Mouse (Mus musculus) frontal cortex, postnatal 36 days (tissue): ENCODE measurements at regions not wholly inside any gene's neighbourhood (a gene's known extent, or its start where the extent isn't known, plus 50 kb on each side); places are given as distances from the start of the nearest gene placed in this dataset.
"Not testable (repeated sequence)": the region's sequence is repeated elsewhere in the genome, so short reads cannot be mapped to it uniquely, and the experiment has no call there.

Source experiments
- DNase-seq, 2 experiments: peaks; one replicate each; pipeline ENCODE4 v3.0.0; 2022; ENCODE audit warnings: low spot score in 2 of 2

DNA sequence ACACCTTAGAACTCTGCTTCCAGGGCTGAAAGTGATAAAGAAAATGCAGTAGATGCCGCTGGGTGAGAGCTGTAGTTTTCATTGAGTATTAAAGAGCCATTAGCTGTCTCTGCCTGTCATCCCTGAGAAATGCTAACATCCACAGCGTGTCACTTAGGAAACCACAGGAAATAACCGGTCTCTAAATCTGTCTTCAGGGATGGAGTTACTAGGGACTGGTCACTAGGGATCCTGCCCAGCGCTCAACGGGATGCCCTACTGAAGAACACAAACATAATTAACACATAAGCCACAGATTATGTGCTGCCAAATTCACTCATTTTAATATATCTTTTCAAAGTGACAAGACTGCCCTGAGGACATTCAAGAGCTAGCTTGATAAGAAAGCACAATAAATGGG, 329.3 kb upstream of the Cdh4 start:
- DNase-seq = no peak

DNA sequence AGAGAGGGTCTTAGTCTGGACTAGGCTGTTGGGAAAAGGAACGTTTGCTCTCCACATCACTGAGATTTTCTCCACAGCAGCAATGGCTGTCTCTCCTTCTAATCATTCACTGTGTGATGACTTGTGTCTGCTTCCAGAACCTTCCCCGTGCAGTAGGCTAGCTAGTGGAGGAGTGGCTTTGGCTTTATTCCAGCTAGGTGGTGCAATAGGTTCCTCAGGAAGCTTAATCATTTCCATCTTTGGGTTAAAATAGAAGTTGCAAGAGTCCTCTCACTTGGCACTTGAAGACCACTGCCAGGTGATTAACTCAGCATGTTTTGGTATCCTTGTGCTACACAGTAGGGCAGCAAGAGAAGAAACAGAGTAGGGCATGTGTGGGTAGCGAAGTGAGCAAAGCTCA, 314.2 kb upstream of the Cdh4 start:
- DNase-seq = no peak

DNA sequence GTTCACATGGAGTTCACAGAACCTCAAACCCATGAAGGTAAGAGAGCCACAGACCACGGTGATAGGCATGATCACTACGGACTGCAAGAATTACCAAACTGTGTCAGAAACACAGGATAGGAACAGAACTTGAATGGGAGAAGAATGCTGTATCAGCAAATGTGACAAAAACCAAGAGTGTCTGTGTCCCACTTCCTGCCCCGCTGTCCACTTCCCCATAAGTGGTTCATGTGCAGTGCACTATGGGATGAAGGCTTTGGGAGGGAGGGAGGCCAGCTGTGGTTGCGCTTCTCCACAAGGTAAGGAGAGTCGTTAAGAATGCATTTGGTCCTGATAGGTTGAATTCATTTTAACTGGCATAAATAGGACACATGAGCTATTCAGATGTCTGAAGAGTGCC, 313.8 kb upstream of the Cdh4 start:
- DNase-seq = no peak

DNA sequence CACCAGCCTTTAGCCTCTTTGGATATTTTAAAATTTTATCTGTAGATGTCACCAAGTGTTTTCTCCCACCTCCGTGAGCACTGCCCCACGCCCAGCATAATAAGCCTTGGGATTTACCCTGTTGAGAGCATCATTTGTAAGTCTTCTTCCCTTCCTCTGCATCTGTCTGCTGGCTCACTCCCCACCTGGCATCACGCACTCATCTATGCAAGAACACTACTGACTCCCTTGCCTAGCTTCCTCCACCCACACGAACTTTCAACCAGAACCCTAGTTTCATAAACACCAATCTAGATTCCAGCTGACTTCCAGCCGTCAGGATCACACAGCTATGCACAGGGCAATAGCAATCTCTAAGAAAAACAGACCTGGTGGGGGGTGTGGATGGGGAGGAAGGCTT, 311.2 kb upstream of the Cdh4 start:
- DNase-seq = peak; percentile 13 to 23

DNA sequence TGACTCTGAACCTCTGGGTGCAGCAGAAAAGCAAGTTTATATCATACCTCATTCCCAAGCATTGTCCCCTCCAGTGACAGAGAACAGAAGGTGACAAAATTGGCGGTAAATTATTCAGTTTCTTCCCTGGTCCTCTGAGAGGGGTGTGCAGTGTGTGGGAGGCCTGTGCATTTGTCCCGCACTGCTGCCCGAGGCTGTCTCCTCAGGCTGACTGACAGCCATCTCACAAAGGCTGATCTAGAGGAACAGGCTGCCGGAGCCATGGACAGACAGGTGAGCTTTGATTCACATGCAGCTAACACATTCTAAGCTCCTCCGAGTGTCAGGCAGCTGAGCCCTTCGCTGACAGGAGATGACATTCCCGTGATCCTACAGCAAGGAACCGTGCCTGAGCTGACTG, 299.9 kb upstream of the Cdh4 start:
- no peak for DNase-seq

DNA sequence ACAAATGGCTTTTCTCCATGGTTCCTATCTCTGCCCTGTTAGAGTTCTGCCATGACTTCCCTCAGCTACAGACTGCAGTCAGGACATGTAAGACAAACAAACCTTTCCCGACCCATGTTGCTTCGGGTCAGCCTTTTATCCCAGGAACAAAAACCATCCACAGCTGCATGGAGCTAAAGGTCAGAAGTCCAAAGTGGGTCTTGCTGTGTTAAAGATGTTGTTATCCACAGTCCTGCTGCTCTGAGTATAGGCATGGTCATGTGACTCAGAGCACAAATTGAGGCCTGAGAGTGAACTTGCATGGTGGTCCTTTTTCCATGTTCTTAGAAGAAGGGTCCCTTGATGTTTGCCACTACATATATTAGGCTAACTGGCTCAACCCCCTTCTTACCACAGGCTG, 296.5 kb upstream of the Cdh4 start:
- no peak for DNase-seq

DNA sequence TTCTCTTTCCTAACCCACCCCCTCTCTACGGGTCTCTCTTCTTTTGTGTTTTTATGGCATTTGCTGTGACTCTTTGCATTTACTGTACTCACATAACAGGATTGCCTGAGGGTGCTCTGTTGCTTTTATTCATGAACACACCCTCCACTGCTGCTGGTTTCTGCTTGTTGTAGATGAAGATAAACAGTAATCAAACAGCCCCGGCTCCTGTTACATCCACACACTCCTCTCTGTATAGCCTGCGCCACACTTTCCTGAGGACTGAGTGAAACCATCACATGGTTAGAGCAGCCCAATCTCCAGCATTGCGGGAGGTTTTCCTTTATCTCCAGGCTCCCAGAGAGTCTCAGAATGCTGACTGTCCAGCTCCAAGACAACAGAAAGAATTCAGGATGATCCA, 296.0 kb upstream of the Cdh4 start:
- DNase-seq = no peak

DNA sequence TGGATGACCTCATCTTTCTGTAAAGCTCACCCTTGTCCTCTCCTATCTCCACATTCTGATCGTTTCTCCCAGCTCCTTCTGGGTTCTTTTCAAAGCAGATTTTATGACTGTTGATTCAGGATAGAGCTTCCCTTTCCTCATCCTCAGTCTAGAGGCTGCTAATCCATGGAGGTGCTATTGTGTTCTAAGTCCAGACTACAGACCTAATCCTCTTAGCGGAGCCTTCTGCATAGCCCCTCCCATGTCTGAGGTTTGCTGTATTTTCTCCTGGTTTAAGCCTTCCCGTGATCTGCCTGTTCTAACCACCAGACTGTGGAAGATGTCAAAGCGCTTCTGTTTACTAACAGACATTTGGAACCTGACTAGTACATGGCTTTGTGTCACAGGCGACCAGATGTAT, 294.0 kb upstream of the Cdh4 start:
- DNase-seq = no peak

DNA sequence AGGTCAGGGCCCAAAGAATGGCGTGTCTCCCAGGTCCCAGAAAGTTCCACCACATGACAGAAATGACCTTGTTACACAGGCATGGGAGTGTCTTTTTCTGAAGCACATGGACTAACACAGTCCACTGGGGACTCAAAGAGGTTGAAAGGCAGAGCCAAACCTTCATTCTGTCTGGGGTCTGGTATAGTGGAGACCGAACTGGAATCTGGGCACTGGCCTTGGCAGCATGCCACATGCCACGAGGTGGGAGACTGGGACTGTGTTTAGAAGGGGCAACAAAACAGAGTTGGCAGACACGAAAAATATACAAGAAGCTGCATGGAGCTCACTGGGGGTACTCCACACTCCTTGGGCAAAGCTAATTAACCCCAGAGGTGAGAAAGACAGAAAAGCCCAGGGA, 293.6 kb upstream of the Cdh4 start:
- no peak for DNase-seq

DNA sequence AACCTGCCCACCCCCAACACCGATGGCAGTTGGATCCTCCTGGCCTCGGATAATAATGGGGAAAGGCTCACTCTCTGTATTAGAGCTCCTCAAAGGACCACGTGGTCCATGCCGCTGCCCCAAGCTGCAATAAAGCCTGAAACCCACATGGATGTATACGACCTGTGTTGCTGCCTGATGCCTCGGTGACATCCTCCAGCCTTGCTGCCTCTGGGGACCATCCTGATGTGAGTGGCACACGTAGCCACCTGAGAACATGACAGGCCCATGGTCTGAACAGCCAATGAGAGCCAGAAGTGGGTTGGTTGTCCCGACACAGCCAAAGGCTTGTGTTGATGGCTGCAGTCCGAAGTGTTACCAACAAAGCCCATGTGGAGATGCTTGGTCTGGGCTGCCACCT, 283.4 kb upstream of the Cdh4 start:
- no peak for DNase-seq

DNA sequence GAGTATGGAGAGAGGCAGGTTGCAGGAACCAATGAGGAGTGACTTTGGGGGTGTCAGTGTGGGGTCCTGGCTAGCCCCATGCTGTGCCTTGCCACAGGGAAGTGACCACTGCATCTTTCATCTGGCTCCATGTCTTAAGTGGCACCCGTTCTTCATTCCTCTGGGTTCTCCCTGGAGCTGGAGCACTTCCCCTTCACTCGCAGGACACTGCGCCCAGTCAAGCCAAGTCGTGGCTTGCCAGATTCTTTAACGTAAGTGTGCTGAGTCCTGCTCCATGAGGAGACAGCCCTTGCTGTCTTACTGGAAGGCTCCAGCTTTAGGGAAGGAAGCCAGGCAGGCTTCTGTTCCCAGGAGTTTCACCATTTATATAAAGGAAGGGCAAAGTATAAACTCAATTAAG, 279.1 kb upstream of the Cdh4 start:
- no peak for DNase-seq

DNA sequence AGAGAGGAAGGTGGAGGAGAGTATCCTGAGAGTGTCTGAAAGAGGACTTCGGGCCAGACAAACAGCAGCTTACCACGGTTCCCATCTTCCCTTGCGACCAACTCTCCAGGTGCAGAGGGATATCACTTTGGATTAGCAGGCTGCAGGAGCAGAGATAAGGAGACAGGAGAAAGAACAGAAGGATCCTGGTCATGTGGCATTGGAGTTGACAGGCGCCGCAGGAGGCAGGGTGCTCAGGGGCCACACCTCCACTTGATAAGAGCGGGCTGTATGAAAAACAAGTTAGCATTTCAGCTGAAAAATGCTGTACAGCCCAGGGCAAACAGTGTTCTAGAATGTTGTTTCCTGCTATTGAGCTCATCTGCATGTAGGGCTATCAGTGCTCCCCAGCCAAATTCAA, 272.1 kb upstream of the Cdh4 start:
- no peak for DNase-seq

DNA sequence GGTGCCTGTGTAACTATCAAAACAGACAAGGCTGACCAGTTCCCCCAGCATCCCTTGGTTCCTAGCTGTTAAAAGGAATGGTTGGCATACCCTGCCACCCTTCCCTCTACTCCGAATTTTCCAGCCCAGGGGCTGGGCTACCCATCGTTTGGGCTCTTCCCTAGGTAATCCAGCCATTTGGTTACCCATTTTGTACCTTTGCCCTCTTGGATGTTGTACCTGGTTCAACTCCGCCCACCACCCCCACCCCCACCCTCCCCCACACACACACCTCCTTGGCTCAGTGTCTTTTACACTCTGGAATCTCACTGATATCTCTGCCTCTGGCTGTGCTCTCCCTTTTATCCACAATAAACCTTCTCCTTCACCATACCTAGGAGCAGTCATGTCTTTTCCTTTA, 271.6 kb upstream of the Cdh4 start:
- DNase-seq = no peak

DNA sequence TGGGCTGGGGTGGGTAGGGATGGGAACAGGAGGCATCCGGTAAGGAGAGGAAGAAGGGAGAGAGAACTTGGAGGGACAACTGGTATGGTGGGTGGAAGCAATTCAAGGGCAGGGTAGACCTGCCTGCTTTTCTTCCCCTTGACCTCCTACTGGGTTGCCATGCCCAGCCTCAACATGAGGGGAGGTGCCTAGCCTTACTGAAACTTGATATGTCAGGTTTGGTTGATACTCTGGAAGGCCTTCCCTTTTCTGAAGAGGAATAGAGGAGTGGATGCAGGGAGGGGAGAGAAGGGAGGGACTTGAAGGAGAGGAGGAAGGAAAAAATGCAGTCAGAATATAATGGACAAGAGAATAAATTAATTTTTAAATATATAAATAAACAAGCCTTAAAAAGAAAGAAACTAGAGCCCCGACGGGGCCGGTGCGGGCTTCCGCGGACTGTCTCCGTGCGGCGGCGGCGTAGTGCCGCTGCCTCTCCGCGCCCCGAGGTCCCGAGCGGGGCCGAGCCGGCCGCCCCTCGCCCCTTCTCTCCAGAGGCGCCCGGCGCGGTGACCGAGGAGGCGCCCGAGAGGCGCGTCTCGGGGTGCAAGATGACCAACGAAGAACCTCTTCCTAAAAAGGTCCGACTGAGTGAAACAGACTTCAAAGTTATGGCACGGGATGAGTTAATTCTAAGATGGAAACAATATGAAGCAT, 265.2 kb upstream of the Cdh4 start:
- not testable (repeated sequence) for DNase-seq

DNA sequence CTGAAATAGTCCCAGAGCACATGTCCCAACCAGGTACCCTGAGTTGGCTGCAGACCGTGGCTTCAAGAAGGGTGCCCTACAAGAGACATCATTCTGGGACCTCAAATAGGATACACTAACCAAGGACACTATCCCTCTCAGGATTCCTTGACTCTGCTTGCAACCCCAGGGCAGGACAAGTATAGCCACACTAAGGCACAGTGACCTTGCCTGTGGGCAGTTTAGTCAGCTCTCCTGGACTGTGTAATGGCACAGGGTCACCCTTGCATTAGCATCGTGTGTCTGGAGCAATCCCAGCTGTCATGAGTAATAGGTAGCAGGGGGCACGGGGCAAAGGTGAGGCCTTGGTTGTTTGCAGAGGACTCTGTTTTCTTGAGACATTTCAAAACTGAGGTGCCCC, 260.9 kb upstream of the Cdh4 start:
- DNase-seq = no peak

DNA sequence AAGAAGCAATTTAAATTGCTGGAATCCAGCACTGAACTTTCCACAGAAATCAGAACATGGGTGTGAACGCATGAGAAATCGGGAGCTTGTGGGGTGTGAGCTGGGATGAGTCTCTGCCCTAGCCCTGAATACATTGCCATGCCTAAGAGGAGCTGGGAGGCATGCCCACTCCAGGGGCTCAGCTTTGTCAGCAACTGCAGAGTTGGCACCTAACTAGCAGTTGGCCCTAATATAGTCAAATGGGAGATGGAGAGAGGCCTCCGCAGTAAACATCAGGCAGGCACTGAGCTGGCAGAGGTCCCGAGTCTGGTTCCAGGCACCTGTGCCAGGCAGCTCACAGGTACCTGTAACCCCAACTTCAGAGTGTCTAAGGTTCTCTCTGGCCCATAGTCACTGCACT, 260.1 kb upstream of the Cdh4 start:
- no peak for DNase-seq

DNA sequence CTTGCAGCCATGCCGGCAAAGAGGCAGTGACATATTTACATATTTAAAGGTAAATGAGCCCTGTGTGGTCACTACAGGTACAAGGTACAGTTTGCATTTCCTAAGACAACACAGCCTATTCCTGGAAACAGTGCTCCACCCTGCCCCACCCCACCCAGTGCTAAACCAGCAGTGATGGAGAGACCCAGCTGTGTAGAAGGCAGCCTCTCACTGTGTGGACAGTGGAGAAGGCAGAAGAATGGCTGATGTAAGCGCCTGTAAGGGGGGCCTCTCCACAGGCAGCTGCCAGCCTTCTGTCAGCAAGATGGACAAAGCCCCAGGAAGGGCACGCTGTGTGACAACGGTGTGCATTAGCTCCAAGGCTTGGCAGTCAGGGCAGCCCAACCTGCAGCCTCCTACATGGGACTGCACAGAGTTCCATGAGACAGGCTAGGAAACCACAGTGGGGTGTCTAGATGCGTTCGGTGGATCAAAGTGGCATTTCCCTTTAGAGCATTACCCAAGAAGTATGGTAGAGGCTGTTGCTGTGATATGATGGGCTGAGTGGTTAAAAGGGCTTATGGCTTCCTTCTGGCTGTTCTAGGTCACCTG, 249.2 kb upstream of the Cdh4 start:
- DNase-seq = no peak

DNA sequence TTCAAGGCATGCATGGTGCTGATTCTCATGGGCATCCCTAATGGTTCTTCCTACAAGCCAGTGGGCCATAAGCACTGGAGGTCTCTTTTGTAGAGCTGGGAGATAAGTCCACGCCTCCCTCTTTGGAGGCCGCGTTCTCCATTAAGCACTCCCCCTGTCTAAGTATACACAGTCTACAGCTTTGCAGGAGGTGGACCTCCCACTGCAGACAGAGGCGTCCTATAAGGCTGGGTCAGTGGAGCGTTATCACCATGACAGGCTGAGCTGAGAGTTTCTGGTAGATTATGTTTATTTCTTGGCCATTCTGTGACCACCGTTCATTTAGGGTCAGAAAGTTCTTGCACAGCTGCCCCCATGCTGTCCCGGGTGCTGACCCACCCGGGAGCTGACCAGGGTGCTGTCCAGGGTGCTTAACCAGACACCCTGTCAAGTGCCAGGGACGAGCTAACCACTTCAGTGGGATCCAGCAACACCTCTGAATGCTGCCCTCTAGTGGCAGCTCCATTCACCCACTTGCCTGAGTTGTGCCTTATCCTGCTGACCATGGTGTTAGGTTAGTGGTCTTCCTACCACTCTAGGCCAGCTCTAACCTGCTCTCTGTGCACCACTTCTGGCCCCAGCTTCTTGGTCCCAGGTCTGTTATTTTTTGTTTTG, 248.6 kb upstream of the Cdh4 start:
- DNase-seq = peak; percentile 57 to 76

DNA sequence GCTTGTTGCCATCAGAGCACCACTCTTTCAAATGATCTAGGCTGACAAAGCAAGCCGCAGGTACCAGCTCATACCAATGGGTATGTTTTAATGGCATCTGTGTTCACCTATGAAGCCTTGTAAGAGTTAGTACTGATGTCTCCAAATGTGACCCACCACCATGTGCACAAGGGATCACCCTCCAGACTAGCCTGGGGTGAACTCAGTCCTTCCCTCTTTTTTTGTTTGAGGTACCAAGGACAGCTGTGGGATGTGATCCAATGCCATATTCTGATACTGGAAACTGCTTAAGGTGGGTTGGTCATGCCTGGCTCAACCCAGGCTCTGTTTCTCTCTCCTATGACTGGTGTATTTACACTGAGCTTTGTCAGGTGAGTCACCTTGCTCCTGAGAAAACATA, 244.8 kb upstream of the Cdh4 start:
- DNase-seq = no peak

DNA sequence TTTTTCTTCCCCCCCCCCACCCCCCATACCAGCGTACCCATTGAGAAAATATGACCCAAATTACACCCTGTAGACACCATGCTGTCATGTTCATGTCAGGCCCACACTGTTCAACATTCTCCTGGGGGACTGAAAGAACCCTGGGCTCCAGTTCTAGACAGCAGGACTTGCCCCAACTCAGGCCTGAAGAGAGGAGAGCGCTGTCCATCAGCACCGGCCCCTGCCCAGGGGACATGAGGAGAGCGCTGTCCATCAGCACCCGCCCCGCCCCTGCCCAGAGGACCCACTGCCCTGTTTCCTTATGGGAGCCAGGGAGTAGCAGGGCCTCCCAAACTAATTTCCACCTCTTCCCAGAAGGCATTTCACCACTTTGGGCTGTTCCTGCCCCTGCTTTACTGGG, 241.7 kb upstream of the Cdh4 start:
- DNase-seq = no peak

DNA sequence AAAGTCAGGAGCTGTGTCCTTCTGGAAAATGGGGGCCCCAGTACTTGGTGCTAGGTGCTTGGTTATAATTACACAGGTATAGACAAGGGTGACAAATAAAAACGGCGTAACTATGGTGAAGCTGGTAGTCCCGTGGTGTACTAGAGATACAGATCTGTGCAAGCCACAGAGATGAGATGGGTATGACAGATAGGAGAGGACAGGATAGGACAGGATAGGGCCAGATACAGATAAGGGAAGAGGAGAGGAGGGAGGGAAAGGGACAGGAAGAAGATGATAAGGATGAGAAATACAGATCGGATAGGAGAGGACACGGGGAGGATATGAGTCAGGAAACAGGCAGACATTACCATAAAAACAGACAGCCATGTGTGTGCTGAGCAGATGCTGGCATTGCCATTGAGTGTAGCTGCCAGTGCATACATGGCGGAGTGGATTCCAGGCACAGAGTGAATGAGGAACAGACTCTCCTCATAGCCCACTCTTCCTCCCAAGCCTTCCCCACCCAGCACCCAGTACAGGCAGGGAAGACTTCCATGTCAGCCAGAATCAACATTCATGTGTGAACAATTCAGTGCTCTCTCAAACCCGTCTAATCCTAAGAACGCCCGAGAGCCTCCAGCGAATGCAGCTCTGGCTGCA, 231.9 kb upstream of the Cdh4 start:
- no peak for DNase-seq

DNA sequence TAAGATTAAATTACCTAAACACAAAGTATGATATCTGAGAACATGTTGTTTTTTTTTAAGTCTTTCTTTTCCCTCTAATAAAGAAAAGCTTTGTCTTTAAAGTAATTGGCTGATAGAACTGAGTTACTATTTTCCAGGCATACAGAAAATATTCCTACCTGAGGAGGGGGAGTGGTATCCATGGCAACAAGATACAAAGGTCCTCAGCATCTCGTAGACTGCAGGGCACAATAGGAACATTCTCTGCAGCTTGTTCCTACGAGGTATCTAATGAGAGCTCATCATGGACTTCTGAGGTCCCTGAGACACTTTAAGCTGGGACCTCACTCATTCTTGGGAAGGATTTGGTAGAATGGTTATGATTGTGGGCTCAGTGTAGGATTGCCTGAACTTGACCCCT, 225.5 kb upstream of the Cdh4 start:
- DNase-seq = no peak

DNA sequence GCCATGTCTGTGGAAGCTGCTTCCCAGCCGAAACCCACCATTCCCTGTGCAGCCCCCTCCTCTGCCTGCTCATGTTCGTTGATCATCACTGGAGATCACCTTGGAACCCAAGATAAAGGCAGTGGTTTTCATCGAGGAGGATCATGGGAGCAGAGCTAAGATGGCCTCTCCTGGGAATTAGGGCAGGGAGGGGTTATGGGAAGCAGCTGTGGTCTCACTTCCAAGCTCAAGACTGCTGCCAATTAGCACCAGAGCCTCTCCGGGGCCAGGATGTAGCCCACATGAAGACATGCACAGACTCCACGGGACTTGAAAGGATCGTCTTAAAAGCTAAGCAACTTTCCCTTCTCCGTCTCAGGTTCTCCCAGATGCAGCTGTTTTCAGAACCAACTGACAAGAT, 214.1 kb upstream of the Cdh4 start:
- DNase-seq = no peak
